Mouse (Mus musculus) heart, postnatal 14 days (tissue): ENCODE data around the gene Ptpre. TPM values are rescaled to one million over a fixed set of nuclear protein-coding genes. Genes with fewer than 3 reads are reported as not detected.
A peak's percentile ranks its signal among the peaks of the same experiment; 100 is the strongest.

ENCODE experiments used
- DNase-seq, 2 experiments: peaks; one replicate each; pipeline ENCODE4 v3.0.0; 2021 to 2022
- intact Hi-C: fragments of 180-260 bp; cut with DNase I; formaldehyde crosslinking; loops from one replicate; pipeline ENCODE4 v1.15.1; 2025
- total RNA-seq, 2 experiments: library from RNA; stranded (reverse); gene quantifications; 2 replicates each; pipeline ENCODE4 v1.2.3; 2021

Ptpre gene
- total RNA-seq, 2 experiments from 2014 or later: 4.1 to 4.4 TPM

GRCm38 (mm10) chr7:135632716-135633258 lies 95.5 kb downstream of the Ptpre start:
- intact Hi-C loops: loop anchor here (5.0 to 10.0 kb wide), 2 partner anchors 105 to 228 kb away; no protein-coding TSS in a partner anchor
- DNase-seq: no peak

DNA sequence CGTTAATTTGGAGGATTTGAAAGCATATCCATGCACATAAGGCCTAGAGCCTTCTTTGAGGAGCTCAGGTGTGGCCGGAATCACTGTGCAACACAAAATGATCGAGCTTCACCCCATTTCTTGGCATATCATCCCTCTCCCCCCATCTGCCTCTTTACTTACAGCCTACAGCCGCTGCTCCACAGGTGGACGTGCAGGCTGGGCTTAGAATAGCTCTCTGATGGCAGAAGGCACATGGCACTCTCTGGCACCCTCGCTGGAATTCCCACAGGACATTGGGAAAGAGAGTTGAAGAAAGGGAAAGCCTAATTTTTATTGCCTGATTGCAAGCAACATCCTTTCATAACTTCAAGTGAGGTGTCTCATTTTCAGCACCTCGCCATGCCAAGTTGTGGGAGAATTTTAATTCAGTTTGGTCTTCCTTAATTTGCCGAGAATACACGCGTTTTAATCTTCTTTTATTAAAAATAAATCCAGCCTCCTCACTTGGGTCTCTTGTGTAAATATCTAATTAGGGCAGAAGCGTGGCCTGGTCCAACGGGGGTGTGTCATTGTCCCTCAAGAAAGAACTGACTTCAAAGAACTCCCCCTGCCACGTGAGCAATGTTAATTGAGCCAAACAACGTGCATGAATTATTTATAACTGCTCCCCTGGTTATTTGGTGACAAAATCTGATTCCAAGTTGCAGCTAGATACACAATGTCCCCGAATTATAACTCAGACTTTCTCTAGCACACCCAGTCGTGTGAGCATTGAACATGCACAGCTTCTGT lies 97.8 kb downstream of the Ptpre start:
- DNase-seq: no peak
- intact Hi-C loops: loop anchor here (5.0 to 10.0 kb wide), 2 partner anchors 102 to 230 kb away; no protein-coding TSS in a partner anchor

DNA sequence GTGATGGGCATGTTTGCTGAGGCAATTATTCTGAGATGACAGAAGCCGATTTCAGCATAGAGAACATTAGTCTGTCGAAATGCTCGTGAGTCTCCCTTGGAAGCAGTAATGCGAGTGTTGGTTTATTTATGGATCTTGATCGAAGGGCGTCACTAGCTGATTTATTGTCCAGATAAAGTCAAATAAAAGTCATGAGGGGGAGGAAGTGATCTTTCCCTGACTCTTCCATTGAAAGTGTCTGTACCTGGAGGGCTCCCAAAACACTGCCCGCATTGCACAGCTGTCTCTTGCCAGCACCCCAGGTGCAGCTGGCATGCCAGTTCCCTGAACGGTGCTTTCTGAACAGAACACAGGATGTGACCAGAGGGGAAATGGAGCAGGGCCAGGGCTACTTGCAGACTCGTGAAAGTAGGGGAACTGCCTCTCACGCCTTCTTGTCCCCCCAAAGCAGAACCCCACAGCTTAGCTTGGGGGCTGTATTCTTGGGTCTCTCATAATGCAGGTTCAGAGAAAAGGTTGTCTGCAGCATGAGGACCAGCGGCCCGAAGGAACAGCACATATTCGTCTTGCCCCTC lies 100.2 kb downstream of the Ptpre start:
- DNase-seq: no peak
- intact Hi-C loops: loop anchor here (10.0 kb wide), 1 partner anchor 233 kb away; no protein-coding TSS in a partner anchor

DNA sequence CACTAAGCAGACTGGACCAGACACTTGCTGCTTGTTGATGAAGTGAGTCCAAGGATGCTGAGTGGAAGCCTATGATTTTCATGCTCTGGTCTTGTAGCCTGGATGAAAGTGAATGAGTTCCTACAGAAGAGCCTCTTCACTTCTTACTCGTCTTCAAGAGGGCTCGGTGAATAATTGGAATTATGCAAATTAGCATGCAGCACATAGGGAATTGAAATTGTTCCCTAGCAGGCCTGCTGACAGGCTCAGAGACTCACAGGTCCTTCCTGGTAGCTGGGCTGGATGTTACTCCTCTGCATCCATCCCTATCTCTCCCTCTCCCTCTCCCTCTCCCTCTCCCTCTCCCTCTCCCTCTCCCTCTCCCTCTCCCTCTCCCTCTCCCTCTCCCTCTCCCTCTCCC lies 102.1 kb downstream of the Ptpre start:
- no peak for DNase-seq
- intact Hi-C loops: loop anchor here (10.0 kb wide), 1 partner anchor 235 kb away; no protein-coding TSS in a partner anchor

GRCm38 (mm10) chr7:135641698-135642507 lies 104.6 kb downstream of the Ptpre start:
- intact Hi-C loops: loop anchor here (2.0 kb wide), 1 partner anchor 27 kb away; no protein-coding TSS in a partner anchor
- DNase-seq: peak; percentile 29 to 48

GRCm38 (mm10) chr7:135644452-135644851 lies 107.2 kb downstream of the Ptpre start:
- intact Hi-C loops: no loop called here

DNA sequence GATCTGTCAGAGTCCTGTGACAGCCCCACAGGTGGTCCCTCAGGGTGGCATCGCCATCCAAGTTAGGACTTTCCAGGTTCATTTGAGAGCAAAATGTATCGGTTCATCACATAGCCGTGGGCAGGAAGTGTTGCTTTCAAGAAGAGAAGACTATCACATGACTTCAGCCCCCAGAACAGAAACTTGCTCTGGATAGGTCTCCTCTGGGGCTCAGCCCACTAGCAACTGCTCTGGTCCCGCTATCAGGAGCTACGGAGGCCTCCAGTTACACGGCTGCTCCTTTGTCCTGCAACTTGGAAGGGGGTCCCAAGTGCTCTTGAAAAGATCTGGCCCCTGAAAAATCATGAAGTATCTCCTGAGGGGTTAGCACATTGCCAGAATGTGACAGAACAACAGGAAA lies 109.7 kb downstream of the Ptpre start:
- no peak for DNase-seq
- intact Hi-C loops: no loop called here

More at GRCm38 (mm10) chr7:135644452-135644851, 107.2 kb downstream of the Ptpre start:
- DNase-seq: no peak

DNA sequence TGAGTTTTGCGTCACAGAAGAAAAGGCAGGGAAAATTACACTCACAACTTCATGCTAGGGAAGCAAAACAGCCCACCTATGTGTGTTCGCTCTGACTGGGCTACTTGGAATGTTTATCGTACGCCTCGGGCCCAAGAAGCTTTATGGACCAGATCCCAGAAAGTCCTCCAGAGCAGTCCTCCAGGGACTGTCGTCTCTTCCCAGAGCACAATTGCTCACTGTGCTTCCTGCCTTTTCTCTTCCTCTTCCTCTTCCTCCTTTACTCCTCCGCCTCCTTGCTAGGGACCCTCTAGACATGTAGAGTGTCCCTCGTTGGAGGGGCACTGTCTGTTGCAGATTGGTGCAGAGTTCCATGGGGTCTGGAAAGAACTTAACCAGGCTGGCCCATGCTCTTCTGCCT lies 111.5 kb downstream of the Ptpre start:
- DNase-seq: no peak
- intact Hi-C loops: no loop called here

GRCm38 (mm10) chr7:135649306-135649705 lies 112.0 kb downstream of the Ptpre start:
- no peak for DNase-seq
- intact Hi-C loops: no loop called here

DNA sequence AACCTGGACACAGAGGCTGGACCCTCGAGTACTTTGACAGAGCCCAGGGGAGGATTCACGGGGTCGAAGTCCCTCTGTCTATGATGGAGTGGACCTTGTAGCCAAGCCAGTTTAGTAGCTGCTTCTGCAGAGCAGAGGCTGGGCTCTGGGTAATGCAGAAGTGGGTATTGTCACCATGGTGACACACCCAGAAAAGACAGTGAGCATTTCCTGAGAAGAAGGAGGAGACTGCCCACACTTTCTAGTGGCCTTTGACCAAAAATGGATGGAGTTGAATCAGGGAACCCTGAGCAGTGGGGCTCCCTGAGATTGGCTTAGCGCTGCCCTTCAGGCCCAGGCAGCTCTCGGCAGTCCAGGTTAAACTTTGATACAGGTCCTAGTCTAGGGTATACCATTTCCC lies 112.8 kb downstream of the Ptpre start:
- intact Hi-C loops: no loop called here
- DNase-seq: no peak

DNA sequence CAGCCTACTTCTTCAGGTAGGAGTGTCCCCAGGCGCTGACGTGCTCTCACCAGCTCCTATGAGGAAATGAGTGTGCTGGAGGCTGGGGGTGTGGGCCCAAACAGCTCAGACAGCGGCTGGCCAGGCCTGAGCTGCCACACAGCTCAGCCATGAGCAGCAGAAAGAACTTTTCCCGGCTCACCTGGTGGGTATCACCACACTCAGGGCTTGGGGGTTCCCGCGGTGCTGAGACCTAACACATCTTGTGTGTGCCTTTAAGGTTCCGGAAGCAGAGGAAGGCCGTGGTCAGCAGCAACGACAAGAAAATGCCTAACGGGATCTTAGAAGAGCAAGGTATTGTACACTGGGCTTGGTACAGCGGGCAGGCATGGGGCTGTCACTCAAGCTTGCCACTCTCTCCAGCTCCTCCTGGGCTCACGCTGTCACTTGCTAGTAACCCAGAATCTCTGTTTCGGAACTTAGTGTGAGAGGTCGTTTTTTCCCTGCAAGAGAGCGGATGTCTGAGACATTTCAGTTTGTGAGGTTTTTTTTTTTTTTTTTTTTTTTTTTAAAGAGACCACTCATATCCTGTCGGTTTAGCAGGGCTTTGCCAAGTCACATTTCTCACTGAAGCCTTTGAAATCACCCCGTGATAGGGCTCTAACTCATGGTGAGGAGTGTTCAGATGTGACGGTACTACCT lies 114.7 kb downstream of the Ptpre start:
- DNase-seq: peak; percentile 35 to 36
- intact Hi-C loops: no loop called here

DNA sequence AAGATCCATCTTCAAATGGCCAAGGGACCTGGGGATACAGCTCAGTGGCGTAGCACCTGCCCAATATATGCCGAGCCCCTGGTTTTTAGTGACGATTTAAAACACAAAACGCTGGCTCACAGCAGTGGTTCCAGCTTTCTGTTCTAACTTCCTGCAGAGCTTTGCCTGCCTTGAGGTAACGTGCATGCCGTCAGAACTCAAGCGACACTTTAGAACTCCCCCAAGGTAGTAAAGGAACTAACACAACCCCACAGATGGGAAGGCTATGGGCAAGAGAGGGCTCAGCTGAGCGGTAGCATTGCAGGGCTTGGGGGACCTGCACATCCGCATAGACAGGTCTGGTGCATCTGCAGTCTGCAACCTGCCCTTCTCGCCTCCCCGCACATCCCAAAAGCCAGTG lies 115.5 kb downstream of the Ptpre start:
- DNase-seq: no peak
- intact Hi-C loops: no loop called here

- DNase-seq: no peak
- intact Hi-C loops: no loop called here
Observed at GRCm38 (mm10) chr7:135653601-135654000, 116.3 kb downstream of the Ptpre start.

- no peak for DNase-seq
- intact Hi-C loops: no loop called here
Observed at GRCm38 (mm10) chr7:135654288-135654687, 117.0 kb downstream of the Ptpre start.

DNA sequence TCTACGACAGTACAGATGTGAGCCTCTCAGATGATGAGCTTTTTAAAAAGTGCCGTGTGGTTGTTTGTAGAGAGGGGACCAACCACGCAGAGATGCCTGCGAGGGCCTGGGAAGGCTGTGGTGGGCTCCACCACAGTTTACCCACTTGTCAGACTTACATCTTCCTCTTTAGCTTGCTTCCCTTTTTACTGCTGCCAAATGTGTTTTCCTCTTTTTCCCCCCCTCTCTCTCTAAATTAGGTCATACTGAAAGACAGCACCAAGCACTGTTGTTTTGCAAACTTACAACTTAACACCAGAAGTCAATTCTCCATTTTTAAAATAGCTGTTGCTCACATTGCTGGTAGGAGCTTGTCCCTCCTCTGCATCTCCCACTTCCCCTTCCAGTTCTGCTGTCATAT lies 117.8 kb downstream of the Ptpre start:
- intact Hi-C loops: no loop called here
- no peak for DNase-seq

- intact Hi-C loops: no loop called here
- no peak for DNase-seq
Observed at GRCm38 (mm10) chr7:135658150-135658549, 120.9 kb downstream of the Ptpre start.

DNA sequence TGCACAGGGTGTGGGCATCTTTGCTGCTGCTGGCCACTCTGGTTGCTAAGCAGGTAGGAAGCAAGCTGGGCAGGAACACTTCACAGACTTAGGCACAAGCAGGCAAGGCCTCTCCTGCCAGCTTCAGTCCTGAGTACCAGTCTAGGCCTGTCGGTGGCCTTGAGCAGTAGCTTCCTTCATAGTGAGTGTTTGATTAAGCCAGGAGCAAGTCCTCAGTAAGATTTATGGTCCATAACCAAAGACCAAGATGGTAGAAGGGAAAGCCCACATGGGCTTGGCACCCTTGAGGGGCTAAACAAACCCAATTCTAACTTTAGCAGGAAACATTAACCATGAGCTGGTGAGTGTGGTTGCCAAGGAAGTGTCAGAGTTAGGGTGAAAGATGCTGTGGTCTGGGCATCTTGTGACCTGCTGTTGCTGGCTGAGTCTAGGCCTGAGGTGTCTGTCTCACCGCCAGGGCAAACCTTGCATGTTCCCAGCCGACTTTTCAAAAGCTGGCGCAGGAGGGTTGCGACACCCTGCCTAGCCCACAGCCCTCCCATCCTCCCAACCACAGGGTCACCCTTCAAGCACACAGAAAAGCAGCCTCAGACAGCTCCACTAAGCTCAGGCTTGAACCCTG lies 122.1 kb downstream of the Ptpre start:
- no peak for DNase-seq

GRCm38 (mm10) chr7:135660314-135660713 lies 123.0 kb downstream of the Ptpre start:
- intact Hi-C loops: no loop called here

More for the DNA sequence above, 122.1 kb downstream of the Ptpre start:
- intact Hi-C loops: no loop called here

GRCm38 (mm10) chr7:135664211-135664610 lies 126.9 kb downstream of the Ptpre start:
- no peak for DNase-seq
- intact Hi-C loops: no loop called here

More at GRCm38 (mm10) chr7:135660314-135660713, 123.0 kb downstream of the Ptpre start:
- no peak for DNase-seq

GRCm38 (mm10) chr7:135666314-135666713 lies 129.0 kb downstream of the Ptpre start:
- no peak for DNase-seq
- intact Hi-C loops: no loop called here
